Comparison of ENCODE assay signal across 17 mouse cellular contexts in the genomic region with DNA sequence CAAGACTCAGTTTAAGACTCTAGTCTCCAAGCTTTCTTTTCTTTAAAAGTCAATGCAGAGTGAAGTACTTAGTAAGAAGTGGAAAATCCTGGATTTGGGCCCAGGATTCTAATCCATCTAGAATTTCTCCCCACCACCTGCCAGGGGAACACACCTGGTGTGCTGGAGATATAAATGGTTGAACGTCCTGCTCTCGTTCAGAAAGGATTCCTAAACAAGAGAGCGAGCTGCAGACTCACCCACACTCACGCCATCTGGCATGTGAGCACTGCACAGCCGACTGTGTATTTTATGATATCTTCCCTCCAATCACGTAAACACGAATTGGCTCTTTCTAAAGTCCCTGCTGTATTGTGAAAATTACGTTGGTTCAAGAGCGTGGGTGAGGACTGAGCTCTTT. TPM values are rescaled to one million over a fixed set of nuclear protein-coding genes. Genes with fewer than 3 reads are reported as not detected.
A peak's percentile ranks its signal among the peaks of the same experiment; 100 is the strongest.
DNase-seq lines count a peak whose midpoint lies in the region; ATAC-seq lines count a peak whose summit lies in the region.
"Had no signal": no experiment of that assay in that cellular context is flagged by ENCODE, and none has a peak within 500 bp of the region (broad histone marks: within the 10 kb centered on the region; RNA-seq: fewer than 3 reads in every experiment).

No protein-coding gene starts in this region.

- H3K4me2 ChIP-seq in embryonic facial prominence, embryonic 14.5 days (ENCODE audit: low read depth, low read length) = no peak overlapping the region
- H3K4me2 ChIP-seq: heart, embryonic 13.5 days; hindbrain, embryonic 12.5 days; limb, embryonic 15.5 days had no signal

- no peak overlapping the region for H3K27ac ChIP-seq in embryonic facial prominence, embryonic 14.5 days (replicated peaks; ENCODE audit: low read depth, low read length)
- no peak overlapping the region for H3K27ac ChIP-seq in embryonic facial prominence, embryonic 10.5 days (replicated peaks)
- H3K27ac ChIP-seq: gastrocnemius, adult 2 months; heart, embryonic 13.5 days; hindbrain, embryonic 12.5 days; limb, embryonic 15.5 days had no signal

- H3K36me3 ChIP-seq in embryonic facial prominence, embryonic 14.5 days (ENCODE audit: control insufficient read depth, insufficient read depth, low read length) = no peaks in the 10 kb centered on the region
- H3K36me3 ChIP-seq in embryonic facial prominence, embryonic 10.5 days (replicated peaks) = no peaks in the 10 kb centered on the region
- H3K36me3 ChIP-seq: heart, embryonic 13.5 days; hindbrain, embryonic 12.5 days; limb, embryonic 15.5 days had no signal

- no peak overlapping the region for H3K4me3 ChIP-seq in embryonic facial prominence, embryonic 14.5 days (ENCODE audit: low read depth, low read length)
- H3K4me3 ChIP-seq in embryonic facial prominence, embryonic 10.5 days = no peak overlapping the region
- H3K4me3 ChIP-seq: gastrocnemius, adult 2 months; heart, embryonic 13.5 days; hindbrain, embryonic 12.5 days; limb, embryonic 15.5 days had no signal

- intact Hi-C loops in heart, postnatal 25 days (cut with DNase I) = no loop called here

- no peak; the same call in 1 of the 2 replicates for ATAC-seq in embryonic facial prominence, embryonic 14.5 days (ENCODE audit: low read depth)

- H3K9ac ChIP-seq in embryonic facial prominence, embryonic 14.5 days (ENCODE audit: low read depth, low read length) = no peak overlapping the region
- H3K9ac ChIP-seq: heart, embryonic 13.5 days; hindbrain, embryonic 12.5 days; limb, embryonic 15.5 days had no signal

- DNase-seq in embryonic facial prominence, embryonic 14.5 days (ENCODE audit: low spot score) = peak; percentile 53
- no peak for DNase-seq in embryonic facial prominence, embryonic 10.5 days (ENCODE audit: low spot score)
- DNase-seq in lung, postnatal 14 days = peak; percentile 2
- no peak for DNase-seq in lung, postnatal 10 days
- peak; percentile 24 to 70 for DNase-seq in layer of hippocampus, postnatal 14 days (ENCODE audit: low spot score in 2 of 2)
- DNase-seq in right cerebral cortex, postnatal 14 days = peak; percentile 28
- no peak for DNase-seq in heart, postnatal 25 days (ENCODE audit: low spot score)
- DNase-seq in thymus, adult 18-20 months = no peak
- DNase-seq: adrenal gland, postnatal 36 days; cerebellum, adult 11-12 months; gastrocnemius, adult 2 months; kidney, adult 2 months; thymus, adult 2 months had no signal

- no peaks in the 10 kb centered on the region for H3K27me3 ChIP-seq in embryonic facial prominence, embryonic 14.5 days (replicated peaks; ENCODE audit: control insufficient read depth, insufficient read depth, low read length)
- H3K27me3 ChIP-seq in embryonic facial prominence, embryonic 10.5 days (replicated peaks; ENCODE audit: low read depth, poor library complexity, severe bottlenecking) = no peaks in the 10 kb centered on the region
- H3K27me3 ChIP-seq: heart, embryonic 13.5 days; hindbrain, embryonic 12.5 days; limb, embryonic 15.5 days had no signal

- 62% methylated on average over 9 of the region's 9 CpGs for WGBS in embryonic facial prominence, embryonic 14.5 days
- WGBS in embryonic facial prominence, embryonic 10.5 days = 82% methylated on average over 9 of the region's 9 CpGs

- no peaks in the 10 kb centered on the region for H3K9me3 ChIP-seq in embryonic facial prominence, embryonic 14.5 days (ENCODE audit: control insufficient read depth, low read length)
- H3K9me3 ChIP-seq in embryonic facial prominence, embryonic 10.5 days = no peaks in the 10 kb centered on the region
- H3K9me3 ChIP-seq: heart, embryonic 13.5 days; hindbrain, embryonic 12.5 days; limb, embryonic 15.5 days had no signal

- no peaks in the 10 kb centered on the region for H3K4me1 ChIP-seq in embryonic facial prominence, embryonic 14.5 days (ENCODE audit: control insufficient read depth, insufficient read depth, low read length)
- no peaks in the 10 kb centered on the region for H3K4me1 ChIP-seq in embryonic facial prominence, embryonic 10.5 days
- H3K4me1 ChIP-seq: heart, embryonic 13.5 days had no signal

RNA-seq across cellular contexts. Expression of a gene that starts 32.2 kb away (rescaled TPM):
- polyA plus RNA-seq in embryonic facial prominence, embryonic 14.5 days (2014; fragmentation: Nextera tagmentation; extraction: Ambion mirVana) = 7.5 and 10.7 TPM in 2 replicates
- polyA plus RNA-seq in embryonic facial prominence, embryonic 10.5 days (2016; fragmentation: Nextera tagmentation; extraction: Ambion mirVana) = 3.6 and 5.0 TPM in 2 replicates
- total RNA-seq in layer of hippocampus, postnatal 14 days (2021) = 100 to 1,000 TPM in 1 of 2 experiments, 10 to 100 TPM in 1; 98.2 to 104 TPM
- under 1 TPM; 0.34 to 0.68 TPM for total RNA-seq in heart, postnatal 25 days (2021)
- total RNA-seq: gastrocnemius, adult 2 months; megakaryocyte progenitor cell, adult 5-6 weeks had no signal

Comparison
In these comparisons a context has a peak if more than half of its experiments do, and no peak if none do; other contexts are left out.
1. DNase-seq: peak in embryonic facial prominence, embryonic 14.5 days (single experiment), lung, postnatal 14 days (single experiment), layer of hippocampus, postnatal 14 days (2 of 2) and right cerebral cortex, postnatal 14 days (single experiment); none in embryonic facial prominence, embryonic 10.5 days (single experiment), lung, postnatal 10 days (single experiment), heart, postnatal 25 days (single experiment) and thymus, adult 18-20 months (0 of 2).
2. RNA of a gene that starts 32.2 kb away (total RNA-seq): 98.2 to 104 TPM in layer of hippocampus, postnatal 14 days; 0.34 to 0.68 TPM in heart, postnatal 25 days; every median in the first group is over 10 times any median in the second.